Mouse (Mus musculus) embryonic fibroblast, embryonic 13.5 days (primary cell): ENCODE results near the gene Atp4a.

ENCODE experiments used
- CTCF ChIP-seq: IDR thresholded peaks from 2 replicates; pipeline ENCODE4 v1.5.1; 2011; ENCODE audit warnings: mild to moderate bottlenecking, control low read depth, low read length, moderate library complexity, borderline replicate concordance; ENCODE audit not compliant: insufficient read depth
- POLR2A ChIP-seq: IDR thresholded peaks from 2 replicates; pipeline ENCODE4 v1.6.1; 2011; ENCODE audit warnings: low read depth, mild to moderate bottlenecking, control low read depth, low read length, moderate library complexity

- TF ChIP-seq POLR2A (no peak), CTCF (no peak)
Measured at GRCm38 (mm10) chr7:30769236-30769635, 57.2 kb downstream of the Atp4a start.
